Mouse (Mus musculus) thymus, adult 18-20 months (tissue): Measurements from ENCODE around the gene Etv3.

ENCODE experiments used
- DNase-seq, 2 experiments: peaks; one replicate each; pipeline ENCODE4 v3.0.0; 2022; ENCODE audit warnings: mixed read lengths in 2 of 2

Etv3 gene

GRCm38 (mm10) chr3:87560156-87560555, 34.9 kb downstream of the Etv3 start:
- DNase-seq: no peak

GRCm38 (mm10) chr3:87561434-87561833, 36.2 kb downstream of the Etv3 start:
- DNase-seq: no peak

GRCm38 (mm10) chr3:87562370-87562769, 37.2 kb downstream of the Etv3 start:
- peak; percentile 55 to 58 for DNase-seq

- DNase-seq: no peak
Observed at GRCm38 (mm10) chr3:87563466-87563865, 38.3 kb downstream of the Etv3 start.

GRCm38 (mm10) chr3:87565623-87566022, 40.4 kb downstream of the Etv3 start:
- DNase-seq: no peak

GRCm38 (mm10) chr3:87566066-87566465, 40.9 kb downstream of the Etv3 start:
- peak in 1 of 2 experiments; percentile 18 for DNase-seq

- no peak for DNase-seq
Observed at GRCm38 (mm10) chr3:87567497-87567896, 42.3 kb downstream of the Etv3 start.

GRCm38 (mm10) chr3:87568681-87569080, 43.5 kb downstream of the Etv3 start:
- no peak for DNase-seq

- DNase-seq: no peak
Observed at GRCm38 (mm10) chr3:87575766-87576165, 50.6 kb downstream of the Etv3 start.

GRCm38 (mm10) chr3:87582259-87582658, 57.1 kb downstream of the Etv3 start:
- no peak for DNase-seq
